Mouse (Mus musculus) ovary, postnatal 14 days (tissue): ENCODE results near the gene Phf3.

Experiments
- DNase-seq: peaks from one replicate; pipeline ENCODE4 v3.0.0; 2022; ENCODE audit warnings: low spot score

Phf3 gene

GRCm38 (mm10) chr1:30819414-30819813, 54.3 kb downstream of the Phf3 start:
- DNase-seq = no peak

GRCm38 (mm10) chr1:30815609-30816008, 58.1 kb downstream of the Phf3 start:
- no peak for DNase-seq

- no peak for DNase-seq
Measured at GRCm38 (mm10) chr1:30814987-30815386, 58.7 kb downstream of the Phf3 start.

GRCm38 (mm10) chr1:30808101-30808699, 65.5 kb downstream of the Phf3 start:
- no peak for DNase-seq

GRCm38 (mm10) chr1:30805688-30806285, 67.9 kb downstream of the Phf3 start:
- DNase-seq = no peak

- DNase-seq = no peak
Measured at GRCm38 (mm10) chr1:30804919-30805318, 68.8 kb downstream of the Phf3 start.

GRCm38 (mm10) chr1:30801911-30802310, 71.8 kb downstream of the Phf3 start:
- no peak for DNase-seq

GRCm38 (mm10) chr1:30799277-30799834, 74.4 kb downstream of the Phf3 start:
- DNase-seq = no peak

GRCm38 (mm10) chr1:30794606-30795005, 79.1 kb downstream of the Phf3 start:
- no peak for DNase-seq

- DNase-seq = no peak
Measured at GRCm38 (mm10) chr1:30793357-30793883, 80.3 kb downstream of the Phf3 start.

- no peak for DNase-seq
Measured at GRCm38 (mm10) chr1:30792935-30793334, 80.8 kb downstream of the Phf3 start.

- no peak for DNase-seq
Measured at GRCm38 (mm10) chr1:30790220-30790619, 83.5 kb downstream of the Phf3 start.

GRCm38 (mm10) chr1:30789689-30790088, 84.0 kb downstream of the Phf3 start:
- DNase-seq = no peak

GRCm38 (mm10) chr1:30789001-30789400, 84.7 kb downstream of the Phf3 start:
- no peak for DNase-seq

- DNase-seq = no peak
Measured at GRCm38 (mm10) chr1:30786583-30786982, 87.1 kb downstream of the Phf3 start.

- DNase-seq = no peak
Measured at GRCm38 (mm10) chr1:30783741-30784140, 90.0 kb downstream of the Phf3 start.

GRCm38 (mm10) chr1:30780293-30780692, 93.4 kb downstream of the Phf3 start:
- peak; percentile 25 for DNase-seq

- DNase-seq = no peak
Measured at GRCm38 (mm10) chr1:30779562-30779961, 94.2 kb downstream of the Phf3 start.

- peak; percentile 17 for DNase-seq
Measured at GRCm38 (mm10) chr1:30778374-30779005, 95.2 kb downstream of the Phf3 start.

GRCm38 (mm10) chr1:30776196-30776595, 97.5 kb downstream of the Phf3 start:
- no peak for DNase-seq

GRCm38 (mm10) chr1:30773662-30774061, 100.1 kb downstream of the Phf3 start:
- DNase-seq = no peak

- DNase-seq = no peak
Measured at GRCm38 (mm10) chr1:30772851-30773250, 100.9 kb downstream of the Phf3 start.

GRCm38 (mm10) chr1:30771772-30772171, 101.9 kb downstream of the Phf3 start:
- DNase-seq = no peak
